Mouse (Mus musculus) embryonic facial prominence, embryonic 11.5 days (tissue): Measurements from ENCODE around the gene Cpne5. TPM values are rescaled to one million over a fixed set of nuclear protein-coding genes. Genes with fewer than 3 reads are reported as not detected.
A peak's percentile ranks its signal among the peaks of the same experiment; 100 is the strongest.

Experiments
- ATAC-seq: fragments of 200-750 bp; cut with Nextera tagmentation; replicated peaks from 2 replicates; pipeline ENCODE4 v1.8.0; 2017; ENCODE audit warnings: low read depth; ENCODE audit not compliant: insufficient number of reproducible peaks, low FRiP score, low TSS enrichment
- DNase-seq: peaks from one replicate; pipeline ENCODE4 v3.0.0-alpha.2; 2015; ENCODE audit warnings: low spot score
- H3K27ac ChIP-seq: fragments of 300-500 bp; sonication (generic); replicated peaks from 2 replicates; pipeline ENCODE4 v1.5.1; 2014; ENCODE audit warnings: mild to moderate bottlenecking, low read depth, low read length, control low read depth
- H3K27me3 ChIP-seq: fragments of 300-500 bp; sonication (generic); 2 replicates; pipeline ENCODE4 v1.6.1; 2014; ENCODE audit warnings: mild to moderate bottlenecking, low read length, moderate library complexity, mixed read lengths; ENCODE audit not compliant: control insufficient read depth, insufficient read depth
- H3K36me3 ChIP-seq: fragments of 300-500 bp; sonication (generic); replicated peaks from 2 replicates; pipeline ENCODE4 v1.6.1; 2014; ENCODE audit warnings: low read depth, mild to moderate bottlenecking, low read length, moderate library complexity, mixed read lengths; ENCODE audit not compliant: control insufficient read depth, insufficient read depth
- H3K4me1 ChIP-seq: fragments of 300-500 bp; sonication (generic); 2 replicates; pipeline ENCODE4 v1.6.1; 2014; ENCODE audit warnings: low read length, mixed read lengths; ENCODE audit not compliant: control insufficient read depth, insufficient read depth
- H3K4me2 ChIP-seq: fragments of 300-500 bp; sonication (generic); 2 replicates; pipeline ENCODE4 v1.6.1; 2014; ENCODE audit warnings: low read depth, mild to moderate bottlenecking, control low read depth, low read length, moderate library complexity
- H3K4me3 ChIP-seq: fragments of 300-500 bp; sonication (generic); 2 replicates; pipeline ENCODE4 v1.5.1; 2014; ENCODE audit warnings: low read depth, low read length, control low read depth
- H3K9ac ChIP-seq: fragments of 300-500 bp; sonication (generic); replicated peaks from 2 replicates; pipeline ENCODE4 v1.6.1; 2014; ENCODE audit warnings: mild to moderate bottlenecking, control low read depth, low read length
- H3K9me3 ChIP-seq: fragments of 300-500 bp; sonication (generic); replicated peaks from 2 replicates; pipeline ENCODE4 v1.6.1; 2016; ENCODE audit warnings: mild to moderate bottlenecking, low read length, inconsistent platforms, mixed read lengths; ENCODE audit not compliant: control insufficient read depth
- WGBS: fragments of 180-500 bp; shearing (Covaris S2); extraction: QIAGEN DNeasy Blood & Tissue Kit; methylation state at CpG from one replicate; pipeline ENCODE4 v1.1.7; 2014; 5-methylcytosine and 5-hydroxymethylcytosine counted together
- polyA plus RNA-seq: library from polyadenylated mRNA; unstranded; fragments of >200 nt; fragmentation: Nextera tagmentation; extraction: Ambion mirVana; gene quantifications from 2 replicates; pipeline ENCODE4 v1.2.1, GENCODE M21; 2014

Cpne5 gene
- polyA plus RNA-seq, 1 experiment from 2014 or later = 4.5 TPM

- Histone ChIP-seq H3K4me2 (no peak overlapping the region), H3K36me3 (no peaks in the 10 kb centered on the region), H3K9ac (no peak overlapping the region), H3K4me3 (no peak overlapping the region), H3K27me3 (no peaks in the 10 kb centered on the region), H3K27ac (no peak overlapping the region), H3K9me3 (no peaks in the 10 kb centered on the region), H3K4me1 (peaks cover 2% of the 10 kb centered on the region; the same call in 1 of the 2 replicates)
- DNase-seq (peak; percentile 82), ATAC-seq (no peak)
- WGBS = 25% methylated on average over 14 of the region's 14 CpGs
Measured at GRCm38 (mm10) chr17:29171001-29171772, 66.8 kb downstream of the Cpne5 start.

GRCm38 (mm10) chr17:29170431-29171000 is 67.5 kb downstream of the Cpne5 start:
- no peak overlapping the region for H3K9ac ChIP-seq
- peaks cover 2% of the 10 kb centered on the region; the same call in 1 of the 2 replicates for H3K4me1 ChIP-seq
- H3K4me2 ChIP-seq = no peak overlapping the region
- H3K27me3 ChIP-seq = no peaks in the 10 kb centered on the region
- H3K27ac ChIP-seq = no peak overlapping the region
- no peaks in the 10 kb centered on the region for H3K9me3 ChIP-seq
- no peak overlapping the region for H3K4me3 ChIP-seq
- WGBS = 75% methylated on average over 14 of the region's 14 CpGs
- no peak for DNase-seq
- ATAC-seq = no peak
- no peaks in the 10 kb centered on the region for H3K36me3 ChIP-seq

GRCm38 (mm10) chr17:29168996-29169601 is 68.9 kb downstream of the Cpne5 start:
- H3K4me1 ChIP-seq = peaks cover 2% of the 10 kb centered on the region; the same call in 1 of the 2 replicates
- no peak overlapping the region for H3K4me2 ChIP-seq
- WGBS = 75% methylated on average over 12 of the region's 12 CpGs
- H3K4me3 ChIP-seq = no peak overlapping the region
- no peak overlapping the region for H3K9ac ChIP-seq
- no peak overlapping the region for H3K27ac ChIP-seq
- DNase-seq = no peak
- no peak for ATAC-seq
- H3K27me3 ChIP-seq = no peaks in the 10 kb centered on the region
- H3K36me3 ChIP-seq = no peaks in the 10 kb centered on the region
- no peaks in the 10 kb centered on the region for H3K9me3 ChIP-seq

- H3K4me3 ChIP-seq = no peak overlapping the region
- WGBS = 85% methylated on average over 4 of the region's 4 CpGs
- no peaks in the 10 kb centered on the region for H3K36me3 ChIP-seq
- peaks cover 2% of the 10 kb centered on the region; the same call in 1 of the 2 replicates for H3K4me1 ChIP-seq
- no peak for ATAC-seq
- no peak for DNase-seq
- no peak overlapping the region for H3K27ac ChIP-seq
- H3K4me2 ChIP-seq = no peak overlapping the region
- H3K9ac ChIP-seq = no peak overlapping the region
- no peaks in the 10 kb centered on the region for H3K9me3 ChIP-seq
- no peaks in the 10 kb centered on the region for H3K27me3 ChIP-seq
Measured at GRCm38 (mm10) chr17:29168438-29168837, 69.5 kb downstream of the Cpne5 start.

GRCm38 (mm10) chr17:29167371-29167770 is 70.6 kb downstream of the Cpne5 start:
- H3K27ac ChIP-seq = no peak overlapping the region
- DNase-seq (no peak), ATAC-seq (no peak)
- H3K9ac ChIP-seq = no peak overlapping the region
- 63% methylated on average over 6 of the region's 6 CpGs for WGBS
- no peaks in the 10 kb centered on the region for H3K36me3 ChIP-seq
- H3K4me1 ChIP-seq = peaks cover 2% of the 10 kb centered on the region; the same call in 1 of the 2 replicates
- H3K4me2 ChIP-seq = no peak overlapping the region
- no peak overlapping the region for H3K4me3 ChIP-seq
- no peaks in the 10 kb centered on the region for H3K9me3 ChIP-seq
- no peaks in the 10 kb centered on the region for H3K27me3 ChIP-seq

GRCm38 (mm10) chr17:29165967-29166578 is 71.9 kb downstream of the Cpne5 start:
- H3K27ac ChIP-seq = no peak overlapping the region
- ATAC-seq = no peak
- H3K4me3 ChIP-seq = no peak overlapping the region
- WGBS = 40% methylated on average over 8 of the region's 8 CpGs
- H3K9ac ChIP-seq = no peak overlapping the region
- peaks cover 2% of the 10 kb centered on the region; the same call in 1 of the 2 replicates for H3K4me1 ChIP-seq
- H3K36me3 ChIP-seq = no peaks in the 10 kb centered on the region
- no peak overlapping the region for H3K4me2 ChIP-seq
- no peaks in the 10 kb centered on the region; the same call in 1 of the 2 replicates for H3K9me3 ChIP-seq
- no peak for DNase-seq
- no peaks in the 10 kb centered on the region for H3K27me3 ChIP-seq

GRCm38 (mm10) chr17:29165452-29165851 is 72.5 kb downstream of the Cpne5 start:
- ATAC-seq = no peak
- H3K9ac ChIP-seq = no peak overlapping the region
- no peak overlapping the region for H3K27ac ChIP-seq

More at GRCm38 (mm10) chr17:29165452-29165851, 72.5 kb downstream of the Cpne5 start:
- Histone ChIP-seq H3K4me3 (no peak overlapping the region), H3K4me1 (peaks cover 2% of the 10 kb centered on the region; the same call in 1 of the 2 replicates), H3K36me3 (no peaks in the 10 kb centered on the region), H3K27me3 (no peaks in the 10 kb centered on the region), H3K4me2 (no peak overlapping the region), H3K9me3 (no peaks in the 10 kb centered on the region; the same call in 1 of the 2 replicates)
- no peak for DNase-seq
- WGBS = 16% methylated on average over 6 of the region's 6 CpGs
